Mouse (Mus musculus) heart, adult 2 months (tissue): ENCODE measurements at regions not wholly inside any gene's neighbourhood (a gene's known extent, or its start where the extent isn't known, plus 50 kb on each side); places are given as distances from the start of the nearest gene placed in this dataset.

Experiments
- DNase-seq, 2 experiments: peaks; one replicate each; pipeline ENCODE4 v3.0.0; 2021
- H3K27ac ChIP-seq: fragments of 200-600 bp; 2 replicates; pipeline ENCODE4 v1.8.1; 2022
- H3K27me3 ChIP-seq: fragments of 200-500 bp; 2 replicates; pipeline ENCODE4 v1.6.1; 2012; ENCODE audit warnings: mild to moderate bottlenecking, low read length, inconsistent platforms, mixed read lengths; ENCODE audit not compliant: control insufficient read depth, insufficient read depth
- H3K36me3 ChIP-seq: fragments of 200-500 bp; 2 replicates; pipeline ENCODE4 v1.6.1; 2012; ENCODE audit warnings: low read length, inconsistent platforms; ENCODE audit not compliant: control insufficient read depth, insufficient read depth
- H3K4me1 ChIP-seq: fragments of 200-500 bp; 2 replicates; pipeline ENCODE4 v1.6.1; 2011; ENCODE audit warnings: low read length; ENCODE audit not compliant: control insufficient read depth, insufficient read depth
- H3K4me3 ChIP-seq: fragments of 200-600 bp; 2 replicates; pipeline ENCODE4 v1.8.1; 2022
- H3K79me2 ChIP-seq: fragments of 200-500 bp; replicated peaks from 2 replicates; pipeline ENCODE4 v1.6.1; 2012; ENCODE audit warnings: mild to moderate bottlenecking, inconsistent platforms, low read length, moderate library complexity, mixed read lengths; ENCODE audit not compliant: control insufficient read depth, insufficient read depth
- H3K9ac ChIP-seq: fragments of 200-500 bp; 2 replicates; pipeline ENCODE4 v1.6.1; 2012; ENCODE audit warnings: low read depth, mild to moderate bottlenecking, control low read depth, inconsistent platforms, low read length, mixed read lengths
- CTCF ChIP-seq: fragments of 200-600 bp; IDR thresholded peaks from 2 replicates; pipeline ENCODE4 v1.8.1; 2022; ENCODE audit warnings: antibody characterized with exemption, mild to moderate bottlenecking, moderate library complexity
- EP300 ChIP-seq: fragments of 200-500 bp; IDR thresholded peaks from 2 replicates; pipeline ENCODE4 v1.6.1; 2011; ENCODE audit warnings: low read depth, low read length, control low read depth; ENCODE audit not compliant: insufficient read depth
- POLR2A ChIP-seq: fragments of 200-500 bp; IDR thresholded peaks from 2 replicates; pipeline ENCODE4 v1.6.1; 2011; ENCODE audit warnings: mild to moderate bottlenecking, low read depth, low read length, control low read depth; ENCODE audit not compliant: insufficient read depth
- WGBS: fragments of 180-500 bp; shearing (Covaris S2); methylation state at CpG from one replicate; pipeline ENCODE4 v1.1.7; 2018; 5-methylcytosine and 5-hydroxymethylcytosine counted together
- intact Hi-C: fragments of 180-260 bp; cut with DNase I; formaldehyde crosslinking; loops from one replicate; pipeline ENCODE4 v1.15.1; 2025

DNA sequence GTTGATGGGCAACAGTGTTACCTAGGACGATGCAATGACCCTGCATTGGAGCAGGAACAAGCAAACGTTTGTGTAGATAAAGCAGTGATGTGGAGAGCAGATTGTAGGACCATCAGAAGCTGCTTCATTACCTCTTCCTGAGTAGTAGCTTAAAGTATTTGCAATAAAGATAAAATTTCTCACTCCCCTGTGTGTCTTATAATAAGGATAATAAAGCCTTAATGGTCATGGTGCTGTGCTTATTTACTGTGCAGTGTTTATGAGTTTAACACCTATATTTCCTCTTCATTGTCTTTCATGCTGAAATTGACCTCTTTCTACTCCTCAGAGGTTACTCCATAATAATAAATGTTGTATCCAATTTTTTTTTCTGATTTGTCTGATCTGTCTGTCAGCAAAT lies 1146.3 kb upstream of the Cdh20 start:
- Histone ChIP-seq H3K9ac (no peak overlapping the region), H3K27me3 (no peaks in the 10 kb centered on the region), H3K79me2 (no peaks in the 10 kb centered on the region), H3K27ac (no peak overlapping the region), H3K36me3 (no peaks in the 10 kb centered on the region), H3K4me3 (no peak overlapping the region), H3K4me1 (no peaks in the 10 kb centered on the region)
- DNase-seq, result no peak
- 38% methylated on average over 2 of the region's 2 CpGs for WGBS
- intact Hi-C loops, result no loop called here
- TF ChIP-seq CTCF (no peak), EP300 (no peak), POLR2A (no peak)

DNA sequence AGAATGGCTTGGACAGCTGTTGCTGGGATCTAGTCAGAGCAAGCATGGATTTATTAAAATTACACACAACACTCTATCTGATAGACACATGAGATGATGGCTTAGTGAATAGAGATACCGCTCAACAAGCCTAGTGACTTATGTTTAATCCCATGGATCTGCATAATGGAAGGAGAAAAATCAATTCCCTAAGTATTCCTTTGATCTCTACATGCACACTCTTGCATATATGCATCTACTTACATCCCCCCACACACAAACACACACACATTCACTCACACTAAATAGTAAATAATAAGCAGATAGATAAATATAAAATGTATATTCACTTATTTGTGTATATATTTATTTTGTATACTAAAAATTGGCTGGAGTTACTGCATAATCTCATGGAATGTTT lies 1123.0 kb upstream of the Cdh20 start:
- no peak overlapping the region for H3K4me3 ChIP-seq
- WGBS, result 60% methylated on average over 1 of the region's 1 CpGs
- H3K4me1 ChIP-seq, result no peaks in the 10 kb centered on the region
- TF ChIP-seq EP300 (no peak), POLR2A (no peak), CTCF (no peak)
- no peak overlapping the region for H3K9ac ChIP-seq
- intact Hi-C loops, result loop anchor here (10.0 kb wide), 1 partner anchor 180 kb away; no protein-coding TSS in a partner anchor
- no peak overlapping the region for H3K27ac ChIP-seq
- no peaks in the 10 kb centered on the region for H3K27me3 ChIP-seq
- no peaks in the 10 kb centered on the region for H3K79me2 ChIP-seq
- no peak for DNase-seq
- H3K36me3 ChIP-seq, result no peaks in the 10 kb centered on the region
